Mouse (Mus musculus) lung, adult 2 months (tissue): ENCODE data around the gene Atg7.

Experiments
- CTCF ChIP-seq: fragments of 200-500 bp; IDR thresholded peaks from 2 replicates; pipeline ENCODE4 v1.5.1; 2011; ENCODE audit warnings: mild to moderate bottlenecking, low read length, control low read depth; ENCODE audit not compliant: insufficient read depth
- POLR2A ChIP-seq: fragments of 200-500 bp; IDR thresholded peaks from 2 replicates; pipeline ENCODE4 v1.6.1; 2011; ENCODE audit warnings: low read depth, mild to moderate bottlenecking, control low read depth, low read length, borderline replicate concordance; ENCODE audit errors: extremely low read depth

- TF ChIP-seq CTCF, result no peak
- peak; percentile 84; the same call in 1 of the 2 replicates for TF ChIP-seq POLR2A
Measured at GRCm38 (mm10) chr6:114642601-114643528, at the start of gene Atg7.
